Mouse (Mus musculus): ENCODE data around the gene Tmem9. TPM values are rescaled to one million over a fixed set of nuclear protein-coding genes. Genes with fewer than 3 reads are reported as not detected.

The Tmem9 gene
- polyA plus RNA-seq, 1 experiment from 2014 or later = 178 TPM

- Histone ChIP-seq H3K4me3 (no peak overlapping the region), H3K36me3 (peaks cover 21% of the 10 kb centered on the region), H3K4me1 (peaks cover 13% of the 10 kb centered on the region), H3K27me3 (no peaks in the 10 kb centered on the region), H3K9me3 (no peaks in the 10 kb centered on the region), H3K27ac (no peak overlapping the region), H3K4me2 (no peak overlapping the region), H3K9ac (no peak overlapping the region)
- ATAC-seq (ENCODE audit: insufficient number of reproducible peaks, low FRiP score, low TSS enrichment, low read depth) = no peak
- 75% methylated on average over 5 of the region's 5 CpGs for WGBS
Measured at GRCm38 (mm10) chr1:136038746-136039538, 31.0 kb downstream of the Tmem9 start.

GRCm38 (mm10) chr1:136040452-136040851 is 32.5 kb downstream of the Tmem9 start:
- Histone ChIP-seq H3K36me3 (peaks cover 6% of the 10 kb centered on the region; the same call in 1 of the 2 replicates), H3K9me3 (no peaks in the 10 kb centered on the region), H3K4me2 (no peak overlapping the region), H3K9ac (no peak overlapping the region), H3K27ac (no peak overlapping the region), H3K4me1 (peaks cover 13% of the 10 kb centered on the region), H3K4me3 (no peak overlapping the region), H3K27me3 (no peaks in the 10 kb centered on the region)
- WGBS = 13% methylated on average over 11 of the region's 11 CpGs
- no peak for ATAC-seq (ENCODE audit: insufficient number of reproducible peaks, low FRiP score, low TSS enrichment, low read depth)

- H3K4me3 ChIP-seq = no peak overlapping the region
- no peak for ATAC-seq (ENCODE audit: insufficient number of reproducible peaks, low FRiP score, low TSS enrichment, low read depth)
- H3K4me2 ChIP-seq = no peak overlapping the region
- peaks cover 1% of the 10 kb centered on the region; the same call in 1 of the 2 replicates for H3K36me3 ChIP-seq
- no peak overlapping the region for H3K27ac ChIP-seq
- 18% methylated on average over 4 of the region's 4 CpGs for WGBS
- H3K4me1 ChIP-seq = peaks cover 13% of the 10 kb centered on the region
- H3K27me3 ChIP-seq = 0 out of 2 replicates have a peak, but pooled peaks cover under 1% of the 10 kb centered on the region
- H3K9me3 ChIP-seq = no peaks in the 10 kb centered on the region
- no peak overlapping the region for H3K9ac ChIP-seq
Measured at GRCm38 (mm10) chr1:136040874-136041273, 32.9 kb downstream of the Tmem9 start.

- Histone ChIP-seq H3K27ac (no peak overlapping the region), H3K4me2 (no peak overlapping the region), H3K9me3 (no peaks in the 10 kb centered on the region), H3K27me3 (peaks cover 27% of the 10 kb centered on the region), H3K36me3 (no peaks in the 10 kb centered on the region), H3K4me3 (no peak overlapping the region), H3K9ac (no peak overlapping the region), H3K4me1 (peaks cover 11% of the 10 kb centered on the region)
- no peak for ATAC-seq (ENCODE audit: insufficient number of reproducible peaks, low FRiP score, low TSS enrichment, low read depth)
- 14% methylated on average over 4 of the region's 4 CpGs for WGBS
Measured at GRCm38 (mm10) chr1:136045774-136046173, 37.8 kb downstream of the Tmem9 start.

- H3K4me2 ChIP-seq = no peak overlapping the region
- peaks cover 40% of the 10 kb centered on the region for H3K27me3 ChIP-seq
- ATAC-seq (ENCODE audit: insufficient number of reproducible peaks, low FRiP score, low TSS enrichment, low read depth) = no peak
- H3K36me3 ChIP-seq = no peaks in the 10 kb centered on the region
- H3K4me3 ChIP-seq = no peak overlapping the region
- peaks cover 10% of the 10 kb centered on the region for H3K4me1 ChIP-seq
- no peak overlapping the region for H3K9ac ChIP-seq
- H3K27ac ChIP-seq = no peak overlapping the region
- H3K9me3 ChIP-seq = no peaks in the 10 kb centered on the region
- 0% methylated on average over 2 of the region's 2 CpGs for WGBS
Measured at GRCm38 (mm10) chr1:136047432-136047831, 39.5 kb downstream of the Tmem9 start.

GRCm38 (mm10) chr1:136047894-136048293 is 39.9 kb downstream of the Tmem9 start:
- H3K27me3 ChIP-seq = peaks cover 45% of the 10 kb centered on the region
- no peak overlapping the region for H3K27ac ChIP-seq
- no peak overlapping the region for H3K4me2 ChIP-seq
- no peaks in the 10 kb centered on the region for H3K9me3 ChIP-seq
- ATAC-seq (ENCODE audit: insufficient number of reproducible peaks, low FRiP score, low TSS enrichment, low read depth) = no peak
- H3K36me3 ChIP-seq = no peaks in the 10 kb centered on the region
- 69% methylated on average over 9 of the region's 9 CpGs for WGBS
- no peak overlapping the region for H3K9ac ChIP-seq
- no peak overlapping the region for H3K4me3 ChIP-seq
- H3K4me1 ChIP-seq = peaks cover 10% of the 10 kb centered on the region

GRCm38 (mm10) chr1:136050312-136051012 is 42.5 kb downstream of the Tmem9 start, which contains the start of gene Ascl5:
Ascl5 (plus strand) TSS chr1:136050804.
- Histone ChIP-seq H3K4me1 (peaks cover 10% of the 10 kb centered on the region), H3K9me3 (no peaks in the 10 kb centered on the region), H3K9ac (no peak within 1 kb of the TSS), H3K4me3 (peak within 1 kb of the TSS; percentile 33), H3K36me3 (no peaks in the 10 kb centered on the region), H3K4me2 (peak within 1 kb of the TSS; percentile 69), H3K27me3 (peaks cover 47% of the 10 kb centered on the region), H3K27ac (no peak within 1 kb of the TSS)
- 21% methylated on average over 29 of the region's 29 CpGs for WGBS
- no peak for ATAC-seq (ENCODE audit: insufficient number of reproducible peaks, low FRiP score, low TSS enrichment, low read depth)

GRCm38 (mm10) chr1:136051013-136051315 is 43.0 kb downstream of the Tmem9 start:
- Histone ChIP-seq H3K27me3 (peaks cover 45% of the 10 kb centered on the region), H3K36me3 (no peaks in the 10 kb centered on the region), H3K4me3 (peak overlapping the region; percentile 33), H3K4me2 (peak overlapping the region; percentile 69), H3K4me1 (peaks cover 10% of the 10 kb centered on the region), H3K27ac (no peak overlapping the region), H3K9ac (no peak overlapping the region), H3K9me3 (no peaks in the 10 kb centered on the region)
- no peak for ATAC-seq (ENCODE audit: insufficient number of reproducible peaks, low FRiP score, low TSS enrichment, low read depth)
- WGBS = under 1% methylated on average over 35 of the region's 36 CpGs

- no peak overlapping the region for H3K9ac ChIP-seq
- WGBS = under 1% methylated on average over 6 of the region's 6 CpGs
Measured at GRCm38 (mm10) chr1:136051465-136051864, 43.5 kb downstream of the Tmem9 start.

GRCm38 (mm10) chr1:136052547-136052946 is 44.6 kb downstream of the Tmem9 start, which contains the start of gene Cacna1s:
Cacna1s (plus strand) TSS chr1:136052750.
- Histone ChIP-seq H3K27ac (no peak within 1 kb of the TSS; the same call in 1 of the 2 replicates), H3K27me3 (peaks cover 44% of the 10 kb centered on the region), H3K36me3 (no peaks in the 10 kb centered on the region), H3K4me1 (peaks cover 10% of the 10 kb centered on the region), H3K9ac (no peak within 1 kb of the TSS), H3K4me3 (no peak within 1 kb of the TSS), H3K9me3 (no peaks in the 10 kb centered on the region), H3K4me2 (no peak within 1 kb of the TSS)
- WGBS = 45% methylated on average over 11 of the region's 11 CpGs
- ATAC-seq (ENCODE audit: insufficient number of reproducible peaks, low FRiP score, low TSS enrichment, low read depth) = peak; percentile 46; the same call in 1 of the 2 replicates

More at GRCm38 (mm10) chr1:136051465-136051864, 43.5 kb downstream of the Tmem9 start:
- no peaks in the 10 kb centered on the region for H3K9me3 ChIP-seq
- H3K27me3 ChIP-seq = peaks cover 44% of the 10 kb centered on the region
- peak; percentile 2; the same call in 1 of the 2 replicates for ATAC-seq (ENCODE audit: insufficient number of reproducible peaks, low FRiP score, low TSS enrichment, low read depth)
- no peak overlapping the region for H3K27ac ChIP-seq
- peaks cover 10% of the 10 kb centered on the region for H3K4me1 ChIP-seq
- peak overlapping the region; percentile 33 for H3K4me3 ChIP-seq
- peak overlapping the region; percentile 69 for H3K4me2 ChIP-seq
- no peaks in the 10 kb centered on the region for H3K36me3 ChIP-seq

- no peak overlapping the region for H3K9ac ChIP-seq
- no peak overlapping the region for H3K4me2 ChIP-seq
- no peaks in the 10 kb centered on the region for H3K36me3 ChIP-seq
- no peak for ATAC-seq (ENCODE audit: insufficient number of reproducible peaks, low FRiP score, low TSS enrichment, low read depth)
- H3K27ac ChIP-seq = no peak overlapping the region
- no peaks in the 10 kb centered on the region for H3K9me3 ChIP-seq
- H3K4me1 ChIP-seq = peaks cover 7% of the 10 kb centered on the region
- peaks cover 20% of the 10 kb centered on the region for H3K27me3 ChIP-seq
- no peak overlapping the region for H3K4me3 ChIP-seq
- WGBS = 75% methylated on average over 3 of the region's 3 CpGs
Measured at GRCm38 (mm10) chr1:136055771-136056170, 47.8 kb downstream of the Tmem9 start.

- no peak overlapping the region for H3K4me2 ChIP-seq
- no peaks in the 10 kb centered on the region for H3K27me3 ChIP-seq
- ATAC-seq (ENCODE audit: insufficient number of reproducible peaks, low FRiP score, low TSS enrichment, low read depth) = no peak
- H3K9ac ChIP-seq = no peak overlapping the region
- no peaks in the 10 kb centered on the region for H3K36me3 ChIP-seq
- WGBS = 58% methylated on average over 3 of the region's 3 CpGs
- no peaks in the 10 kb centered on the region for H3K9me3 ChIP-seq
- H3K27ac ChIP-seq = no peak overlapping the region
- no peaks in the 10 kb centered on the region for H3K4me1 ChIP-seq
- H3K4me3 ChIP-seq = no peak overlapping the region
Measured at GRCm38 (mm10) chr1:136058594-136058993, 50.6 kb downstream of the Tmem9 start.

Measured in limb, embryonic 15.5 days (tissue).